Mouse (Mus musculus): ENCODE measurements around the gene Tmcc3. TPM values are rescaled to one million over a fixed set of nuclear protein-coding genes. Genes with fewer than 3 reads are reported as not detected.

Tmcc3 gene
- total RNA-seq, 2 experiments from 2014 or later, result 42.6 to 46.9 TPM

- no peak for DNase-seq (ENCODE audit: extremely low spot score in 1 of 2, low spot score in 1 of 2)
These were observed 150.1 kb downstream of the Tmcc3 start for GRCm38 (mm10) chr10:94461871-94462270.

GRCm38 (mm10) chr10:94462386-94463064, 150.8 kb downstream of the Tmcc3 start:
- no peak for DNase-seq (ENCODE audit: extremely low spot score in 1 of 2, low spot score in 1 of 2)

GRCm38 (mm10) chr10:94463410-94463809, 151.7 kb downstream of the Tmcc3 start:
- no peak for DNase-seq (ENCODE audit: extremely low spot score in 1 of 2, low spot score in 1 of 2)

- no peak for DNase-seq (ENCODE audit: extremely low spot score in 1 of 2, low spot score in 1 of 2)
These were observed 153.9 kb downstream of the Tmcc3 start for GRCm38 (mm10) chr10:94465646-94466045.

- DNase-seq (ENCODE audit: extremely low spot score in 1 of 2, low spot score in 1 of 2), result no peak
These were observed 154.6 kb downstream of the Tmcc3 start for GRCm38 (mm10) chr10:94466313-94466712.

- no peak for DNase-seq (ENCODE audit: extremely low spot score in 1 of 2, low spot score in 1 of 2)
These were observed 159.7 kb downstream of the Tmcc3 start for GRCm38 (mm10) chr10:94471487-94471886.

- DNase-seq (ENCODE audit: extremely low spot score in 1 of 2, low spot score in 1 of 2), result no peak
These were observed 161.8 kb downstream of the Tmcc3 start for GRCm38 (mm10) chr10:94473501-94473900.

- DNase-seq (ENCODE audit: extremely low spot score in 1 of 2, low spot score in 1 of 2), result no peak
These were observed 162.4 kb downstream of the Tmcc3 start for GRCm38 (mm10) chr10:94474185-94474584.

GRCm38 (mm10) chr10:94477366-94478225, 165.8 kb downstream of the Tmcc3 start:
- DNase-seq (ENCODE audit: extremely low spot score in 1 of 2, low spot score in 1 of 2), result no peak

GRCm38 (mm10) chr10:94479646-94480045, 167.9 kb downstream of the Tmcc3 start:
- no peak for DNase-seq (ENCODE audit: extremely low spot score in 1 of 2, low spot score in 1 of 2)

GRCm38 (mm10) chr10:94480380-94481101, 168.8 kb downstream of the Tmcc3 start:
- no peak for DNase-seq (ENCODE audit: extremely low spot score in 1 of 2, low spot score in 1 of 2)

GRCm38 (mm10) chr10:94481613-94482012, 169.9 kb downstream of the Tmcc3 start:
- no peak for DNase-seq (ENCODE audit: extremely low spot score in 1 of 2, low spot score in 1 of 2)

- no peak for DNase-seq (ENCODE audit: extremely low spot score in 1 of 2, low spot score in 1 of 2)
These were observed 174.4 kb downstream of the Tmcc3 start for GRCm38 (mm10) chr10:94486179-94486578.

- DNase-seq (ENCODE audit: extremely low spot score in 1 of 2, low spot score in 1 of 2), result no peak
These were observed 177.8 kb downstream of the Tmcc3 start for GRCm38 (mm10) chr10:94489509-94489908.

- no peak for DNase-seq (ENCODE audit: extremely low spot score in 1 of 2, low spot score in 1 of 2)
These were observed 179.3 kb downstream of the Tmcc3 start for GRCm38 (mm10) chr10:94491006-94491405.

- peak; percentile 31 to 53 for DNase-seq (ENCODE audit: extremely low spot score in 1 of 2, low spot score in 1 of 2)
These were observed 182.7 kb downstream of the Tmcc3 start for GRCm38 (mm10) chr10:94494403-94494846.

- DNase-seq (ENCODE audit: extremely low spot score in 1 of 2, low spot score in 1 of 2), result no peak
These were observed 183.9 kb downstream of the Tmcc3 start for GRCm38 (mm10) chr10:94495496-94496235.

- no peak for DNase-seq (ENCODE audit: extremely low spot score in 1 of 2, low spot score in 1 of 2)
These were observed 185.2 kb downstream of the Tmcc3 start for GRCm38 (mm10) chr10:94496826-94497440.

GRCm38 (mm10) chr10:94500210-94500876, 188.6 kb downstream of the Tmcc3 start:
- DNase-seq (ENCODE audit: extremely low spot score in 1 of 2, low spot score in 1 of 2), result no peak
